Comparison of ENCODE assay signal across 15 mouse cellular contexts in the genomic region with DNA sequence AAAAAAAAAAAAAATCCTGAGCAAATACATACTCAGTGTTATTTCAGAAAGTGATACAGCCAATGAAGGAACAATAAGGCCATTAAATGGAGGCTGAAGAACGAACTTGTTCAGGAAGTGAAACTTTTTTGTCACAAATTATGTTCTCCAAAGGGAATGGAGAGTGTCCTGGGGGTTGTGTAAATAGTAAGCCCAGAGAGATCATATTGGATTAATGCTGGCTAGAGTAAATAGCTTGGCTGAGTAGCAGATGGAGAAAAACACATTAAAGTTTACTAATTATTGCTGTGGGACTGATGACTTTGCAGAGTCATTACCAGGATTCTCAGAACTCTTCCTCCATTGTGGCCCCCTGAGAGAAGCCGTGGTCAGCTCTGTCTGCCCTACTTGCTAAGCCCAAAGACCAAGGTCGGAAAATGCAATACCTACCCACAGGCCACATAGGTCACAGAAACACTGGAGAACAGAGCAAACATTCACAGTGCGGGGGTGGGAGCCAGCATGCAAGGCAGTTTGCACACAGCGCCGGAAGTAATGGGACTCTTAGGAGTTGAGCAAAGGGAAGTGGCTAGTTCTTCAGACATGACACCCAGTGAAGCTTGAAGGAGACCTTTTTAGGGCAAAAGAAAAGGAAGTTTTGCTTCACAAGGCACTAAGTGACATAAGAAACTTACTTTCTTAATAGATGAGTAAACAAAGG. TPM values are rescaled to one million over a fixed set of nuclear protein-coding genes. Genes with fewer than 3 reads are reported as not detected.
A peak's percentile ranks its signal among the peaks of the same experiment; 100 is the strongest.
DNase-seq lines count a peak whose midpoint lies in the region; ATAC-seq and TF ChIP-seq lines count a peak whose summit lies in the region.
"Had no signal": no experiment of that assay in that cellular context is flagged by ENCODE, and none has a peak within 500 bp of the region (broad histone marks: within the 10 kb centered on the region; RNA-seq: fewer than 3 reads in every experiment).

No protein-coding gene starts in this region.

- intact Hi-C loops in heart, postnatal 25 days (cut with DNase I), result no loop called here

- DNase-seq in heart, adult 11 months, result peak; percentile 92
- DNase-seq in heart, postnatal 25 days (ENCODE audit: low spot score), result no peak
- DNase-seq in lung, postnatal 0 days (ENCODE audit: low spot score), result peak; percentile 46
- peak; percentile 64 to 68 for DNase-seq in spleen, adult 2 months (ENCODE audit: low read depth in 1 of 2, low spot score in 2 of 2)
- DNase-seq in cerebellum, postnatal 25 days, result no peak
- DNase-seq in cerebellum, adult 2 months, result no peak
- no peak for DNase-seq in heart, adult 8-10 months (ENCODE audit: low spot score)
- DNase-seq: cerebellum, adult 18-20 months; gastrocnemius, postnatal 36 days had no signal

- no peak for TF ChIP-seq POLR2A in spleen, adult 2 months (IDR thresholded peaks at IDR 0.05; ENCODE audit: low read depth, low read length)
- no peak for TF ChIP-seq POLR2A in cerebellum, adult 2 months (IDR thresholded peaks at IDR 0.05; ENCODE audit: borderline replicate concordance, insufficient read depth, low read length)

- H3K4me2 ChIP-seq in lung, postnatal 0 days (replicated peaks; ENCODE audit: low read depth, low read length), result no peak overlapping the region
- H3K4me2 ChIP-seq: midbrain, embryonic 12.5 days had no signal

- no peak overlapping the region for H3K27ac ChIP-seq in lung, postnatal 0 days (ENCODE audit: low read length)
- peak overlapping the region; percentile 80 for H3K27ac ChIP-seq in spleen, adult 2 months (ENCODE audit: insufficient read depth, low read length)
- H3K27ac ChIP-seq in cerebellum, adult 2 months (ENCODE audit: insufficient read depth, low read length), result no peak overlapping the region
- H3K27ac ChIP-seq: midbrain, embryonic 12.5 days had no signal

- no peaks in the 10 kb centered on the region for H3K36me3 ChIP-seq in lung, postnatal 0 days (ENCODE audit: insufficient read depth, low read length)
- H3K36me3 ChIP-seq in spleen, adult 2 months (ENCODE audit: control insufficient read depth, insufficient read depth, low read length), result no peaks in the 10 kb centered on the region
- H3K36me3 ChIP-seq: midbrain, embryonic 12.5 days had no signal

- peak; percentile 89 for ATAC-seq in common myeloid progenitor, adult 5-6 weeks (replicated peaks; ENCODE audit: low read depth, poor library complexity, severe bottlenecking)
- ATAC-seq in lung, postnatal 0 days, result no peak

- no peak for TF ChIP-seq CTCF in lung, postnatal 0 days (IDR thresholded peaks at IDR 0.05)
- no peak for TF ChIP-seq CTCF in spleen, adult 2 months (IDR thresholded peaks at IDR 0.05; ENCODE audit: extremely low read depth, insufficient read depth, insufficient read length, insufficient replicate concordance)
- no peak for TF ChIP-seq CTCF in cerebellum, adult 2 months (IDR thresholded peaks at IDR 0.05; ENCODE audit: borderline replicate concordance, insufficient read depth, low read depth, low read length)

- no peak for TF ChIP-seq EP300 in lung, postnatal 0 days (IDR thresholded peaks at IDR 0.05)

- H3K27me3 ChIP-seq in lung, postnatal 0 days (replicated peaks; ENCODE audit: insufficient read depth, low read length), result no peaks in the 10 kb centered on the region
- H3K27me3 ChIP-seq in spleen, adult 2 months (ENCODE audit: control insufficient read depth, insufficient read depth, low read length), result no peaks in the 10 kb centered on the region
- H3K27me3 ChIP-seq in cerebellum, adult 2 months (ENCODE audit: control insufficient read depth, insufficient read depth, low read length), result no peaks in the 10 kb centered on the region
- H3K27me3 ChIP-seq: midbrain, embryonic 12.5 days had no signal

- H3K9me3 ChIP-seq in lung, postnatal 0 days (ENCODE audit: low read length), result no peaks in the 10 kb centered on the region
- H3K9me3 ChIP-seq: midbrain, embryonic 12.5 days had no signal

- 55% methylated on average over 6 of the region's 6 CpGs for WGBS in lung, postnatal 0 days
- 15% methylated on average over 6 of the region's 6 CpGs for WGBS in spleen, adult 2 months
- WGBS in cerebellum, adult 2 months, result 80% methylated on average over 6 of the region's 6 CpGs

- H3K4me3 ChIP-seq in lung, postnatal 0 days (ENCODE audit: low read depth, low read length), result no peak overlapping the region
- H3K4me3 ChIP-seq in spleen, adult 2 months (ENCODE audit: extremely low read depth, insufficient read depth, insufficient read length), result no peak overlapping the region
- no peak overlapping the region for H3K4me3 ChIP-seq in cerebellum, adult 2 months (replicated peaks; ENCODE audit: insufficient read depth, low read depth, low read length)
- H3K4me3 ChIP-seq: erythroblast, embryonic 14.5 days; midbrain, embryonic 12.5 days had no signal

- H3K9ac ChIP-seq in lung, postnatal 0 days (replicated peaks; ENCODE audit: low read depth), result no peak overlapping the region
- H3K9ac ChIP-seq: midbrain, embryonic 12.5 days had no signal

- no peaks in the 10 kb centered on the region for H3K4me1 ChIP-seq in lung, postnatal 0 days (ENCODE audit: insufficient read depth, low read depth, low read length)
- peaks cover 11% of the 10 kb centered on the region for H3K4me1 ChIP-seq in spleen, adult 2 months (ENCODE audit: control insufficient read depth, insufficient read depth, insufficient read length)
- no peaks in the 10 kb centered on the region for H3K4me1 ChIP-seq in cerebellum, adult 2 months (ENCODE audit: control insufficient read depth, insufficient read depth, low read length)
- H3K4me1 ChIP-seq: midbrain, embryonic 12.5 days had no signal

RNA-seq across cellular contexts. Expression of a gene that starts 20.5 kb away (rescaled TPM):
- not detected for total RNA-seq in heart, postnatal 25 days (2021)
- not detected in 2 replicates for total RNA-seq in common myeloid progenitor, adult 5-6 weeks (2017)
- polyA plus RNA-seq in lung, postnatal 0 days (2015; fragmentation: Nextera tagmentation; extraction: Ambion mirVana), result not detected in 2 replicates
- not detected in 2 replicates for polyA plus RNA-seq in spleen, adult 2 months (2012; rRNA removed)
- not detected in 2 replicates for polyA plus RNA-seq in cerebellum, adult 2 months (2012; rRNA removed)
- not detected for total RNA-seq in heart, adult 8-10 months (2022)
- total RNA-seq: gastrocnemius, postnatal 36 days; left cerebral cortex, adult 18-20 months had no signal
- polyA plus RNA-seq: erythroblast, embryonic 14.5 days; hindbrain, embryonic 11.5 days; midbrain, embryonic 12.5 days; stomach, embryonic 16.5 days had no signal

RNA-seq across cellular contexts. Expression of a gene that starts 25.2 kb away (rescaled TPM):
- total RNA-seq in heart, postnatal 25 days (2021), result not detected
- 0.41 TPM in 1 of 2 replicates, not detected in the other for total RNA-seq in common myeloid progenitor, adult 5-6 weeks (2017)
- 9.0 and 13.2 TPM in 2 replicates for polyA plus RNA-seq in lung, postnatal 0 days (2015; fragmentation: Nextera tagmentation; extraction: Ambion mirVana)
- polyA plus RNA-seq in spleen, adult 2 months (2012; rRNA removed), result 2.0 and 2.2 TPM in 2 replicates
- polyA plus RNA-seq in cerebellum, adult 2 months (2012; rRNA removed), result not detected in 2 replicates
- under 1 TPM in 1 of 4 experiments, not detected in 3; 0.23 TPM for total RNA-seq in heart, adult 8-10 months (2022)
- total RNA-seq: gastrocnemius, postnatal 36 days; left cerebral cortex, adult 18-20 months had no signal
- polyA plus RNA-seq: erythroblast, embryonic 14.5 days; hindbrain, embryonic 11.5 days; midbrain, embryonic 12.5 days had no signal

RNA-seq across cellular contexts. Expression of a gene that starts 34.7 kb away (rescaled TPM):
- total RNA-seq in heart, postnatal 25 days (2021), result not detected
- total RNA-seq in common myeloid progenitor, adult 5-6 weeks (2017), result not detected in 2 replicates
- polyA plus RNA-seq in lung, postnatal 0 days (2015; fragmentation: Nextera tagmentation; extraction: Ambion mirVana), result not detected in 2 replicates
- polyA plus RNA-seq in spleen, adult 2 months (2012; rRNA removed), result not detected in 2 replicates
- not detected in 2 replicates for polyA plus RNA-seq in cerebellum, adult 2 months (2012; rRNA removed)
- not detected for total RNA-seq in heart, adult 8-10 months (2022)
- total RNA-seq: gastrocnemius, postnatal 36 days; left cerebral cortex, adult 18-20 months had no signal
- polyA plus RNA-seq: erythroblast, embryonic 14.5 days; hindbrain, embryonic 11.5 days; midbrain, embryonic 12.5 days had no signal

RNA-seq across cellular contexts. Expression of a gene that starts 55.9 kb away (rescaled TPM):
- total RNA-seq in heart, postnatal 25 days (2021), result 1 to 10 TPM; 1.1 to 1.2 TPM
- total RNA-seq in common myeloid progenitor, adult 5-6 weeks (2017), result 58.1 and 59.1 TPM in 2 replicates
- polyA plus RNA-seq in lung, postnatal 0 days (2015; fragmentation: Nextera tagmentation; extraction: Ambion mirVana), result 2.6 and 3.0 TPM in 2 replicates
- polyA plus RNA-seq in spleen, adult 2 months (2012; rRNA removed), result 40.1 and 41.1 TPM in 2 replicates
- polyA plus RNA-seq in cerebellum, adult 2 months (2012; rRNA removed), result 0.30 and 0.79 TPM in 2 replicates
- under 1 TPM; 0.57 to 0.78 (median 0.63) TPM for total RNA-seq in heart, adult 8-10 months (2022)

Comparison
In these comparisons a context has a peak if more than half of its experiments do, and no peak if none do; other contexts are left out.
1. DNase-seq: peak in heart, adult 11 months (single experiment), lung, postnatal 0 days (single experiment) and spleen, adult 2 months (2 of 2); none in heart, postnatal 25 days (single experiment), cerebellum, postnatal 25 days (0 of 2), cerebellum, adult 2 months (0 of 2) and heart, adult 8-10 months (single experiment).